Mouse (Mus musculus): ENCODE measurements around the gene Shmt2. TPM values are rescaled to one million over a fixed set of nuclear protein-coding genes. Genes with fewer than 3 reads are reported as not detected.
A peak's percentile ranks its signal among the peaks of the same experiment; 100 is the strongest.

Shmt2 gene
- 10 to 100 TPM; 25.7 to 29.9 TPM for total RNA-seq (2021)

- intact Hi-C loops (cut with DNase I) = no loop called here
- peak; percentile 86 to 90 for DNase-seq (ENCODE audit: low spot score in 2 of 2)
These were observed at the start of gene Shmt2 for GRCm38 (mm10) chr10:127522088-127522581. TSS of gene Shmt2 (minus strand) at chr10:127522444.

GRCm38 (mm10) chr10:127570937-127571641 is 48.8 kb upstream of the Shmt2 start:
- intact Hi-C loops (cut with DNase I) = no loop called here
- no peak for DNase-seq (ENCODE audit: low spot score in 2 of 2)

GRCm38 (mm10) chr10:127570384-127570783 is 48.1 kb upstream of the Shmt2 start:
- intact Hi-C loops (cut with DNase I) = no loop called here
- DNase-seq (ENCODE audit: low spot score in 2 of 2) = no peak

- intact Hi-C loops (cut with DNase I) = loop anchor here (2.0 kb wide), 1 partner anchor 53 kb away; no protein-coding TSS in a partner anchor
These were observed 47.2 kb upstream of the Shmt2 start for GRCm38 (mm10) chr10:127569450-127569849.

GRCm38 (mm10) chr10:127566553-127567326 is 44.5 kb upstream of the Shmt2 start:
- intact Hi-C loops (cut with DNase I) = no loop called here
- DNase-seq (ENCODE audit: low spot score in 2 of 2) = no peak

More at GRCm38 (mm10) chr10:127569450-127569849, 47.2 kb upstream of the Shmt2 start:
- peak; percentile 67 to 69 for DNase-seq (ENCODE audit: low spot score in 2 of 2)

GRCm38 (mm10) chr10:127564301-127564700 is 42.1 kb upstream of the Shmt2 start:
- peak in 1 of 2 experiments; percentile 58 for DNase-seq (ENCODE audit: low spot score in 2 of 2)
- intact Hi-C loops (cut with DNase I) = no loop called here

GRCm38 (mm10) chr10:127563840-127564239 is 41.6 kb upstream of the Shmt2 start:
- intact Hi-C loops (cut with DNase I) = no loop called here

GRCm38 (mm10) chr10:127561145-127561544 is 38.9 kb upstream of the Shmt2 start:
- intact Hi-C loops (cut with DNase I) = no loop called here
- no peak for DNase-seq (ENCODE audit: low spot score in 2 of 2)

More at GRCm38 (mm10) chr10:127563840-127564239, 41.6 kb upstream of the Shmt2 start:
- no peak for DNase-seq (ENCODE audit: low spot score in 2 of 2)

GRCm38 (mm10) chr10:127557397-127557796 is 35.2 kb upstream of the Shmt2 start:
- no peak for DNase-seq (ENCODE audit: low spot score in 2 of 2)
- intact Hi-C loops (cut with DNase I) = no loop called here

GRCm38 (mm10) chr10:127555703-127556102 is 33.5 kb upstream of the Shmt2 start:
- intact Hi-C loops (cut with DNase I) = no loop called here
- DNase-seq (ENCODE audit: low spot score in 2 of 2) = no peak

GRCm38 (mm10) chr10:127549892-127550291 is 27.6 kb upstream of the Shmt2 start:
- intact Hi-C loops (cut with DNase I) = no loop called here
- no peak for DNase-seq (ENCODE audit: low spot score in 2 of 2)

GRCm38 (mm10) chr10:127548236-127548635 is 26.0 kb upstream of the Shmt2 start:
- DNase-seq (ENCODE audit: low spot score in 2 of 2) = no peak
- intact Hi-C loops (cut with DNase I) = no loop called here

- intact Hi-C loops (cut with DNase I) = no loop called here
- no peak for DNase-seq (ENCODE audit: low spot score in 2 of 2)
These were observed 24.3 kb upstream of the Shmt2 start for GRCm38 (mm10) chr10:127546505-127546904.

- intact Hi-C loops (cut with DNase I) = no loop called here
- DNase-seq (ENCODE audit: low spot score in 2 of 2) = no peak
These were observed 22.1 kb upstream of the Shmt2 start for GRCm38 (mm10) chr10:127544375-127544774.

- intact Hi-C loops (cut with DNase I) = no loop called here
These were observed 21.7 kb upstream of the Shmt2 start for GRCm38 (mm10) chr10:127543916-127544315.

GRCm38 (mm10) chr10:127542720-127543119 is 20.5 kb upstream of the Shmt2 start:
- DNase-seq (ENCODE audit: low spot score in 2 of 2) = no peak
- intact Hi-C loops (cut with DNase I) = no loop called here

More at GRCm38 (mm10) chr10:127543916-127544315, 21.7 kb upstream of the Shmt2 start:
- DNase-seq (ENCODE audit: low spot score in 2 of 2) = no peak

GRCm38 (mm10) chr10:127542084-127542483 is 19.8 kb upstream of the Shmt2 start:
- intact Hi-C loops (cut with DNase I) = no loop called here
- DNase-seq (ENCODE audit: low spot score in 2 of 2) = peak in 1 of 2 experiments; percentile 41

- intact Hi-C loops (cut with DNase I) = no loop called here
- no peak for DNase-seq (ENCODE audit: low spot score in 2 of 2)
These were observed 19.3 kb upstream of the Shmt2 start for GRCm38 (mm10) chr10:127541510-127541909.

GRCm38 (mm10) chr10:127537854-127538583 is 15.8 kb upstream of the Shmt2 start:
- DNase-seq (ENCODE audit: low spot score in 2 of 2) = peak; percentile 81 to 89
- intact Hi-C loops (cut with DNase I) = loop anchor here (1.0 to 2.0 kb wide), 2 partner anchors 29 to 199 kb away; no protein-coding TSS in a partner anchor
